Mouse (Mus musculus): ENCODE measurements around the gene Lrrc4. TPM values are rescaled to one million over a fixed set of nuclear protein-coding genes. Genes with fewer than 3 reads are reported as not detected.

Gene Lrrc4
- total RNA-seq, 2 experiments from 2014 or later, result not detected

- no peak for ATAC-seq (replicated peaks; ENCODE audit: low FRiP score, poor library complexity, severe bottlenecking)
Measured at GRCm38 (mm10) chr6:28787133-28787532, 44.4 kb downstream of the Lrrc4 start.

DNA sequence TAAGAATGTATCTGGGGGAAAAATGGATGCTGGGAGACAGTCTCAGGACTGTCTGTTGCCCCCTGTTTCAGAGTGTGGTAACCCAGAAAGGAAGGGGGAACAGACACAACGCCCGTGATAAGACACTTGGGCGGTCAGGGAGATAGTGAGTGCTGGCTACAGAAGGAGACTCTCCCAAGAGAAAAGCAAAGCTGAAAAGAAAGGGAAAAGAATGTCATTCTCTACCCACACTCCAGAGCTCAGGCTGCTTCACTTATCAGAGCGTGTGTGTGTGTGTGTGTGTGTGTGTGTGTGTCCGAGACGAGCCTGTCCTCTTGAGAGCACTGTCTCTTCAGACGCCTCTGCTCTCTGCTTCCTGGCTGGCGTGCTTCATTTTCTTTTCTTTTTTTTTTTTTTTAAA is 45.8 kb downstream of the Lrrc4 start:
- ATAC-seq (replicated peaks; ENCODE audit: low FRiP score, poor library complexity, severe bottlenecking), result no peak

- no peak for ATAC-seq (replicated peaks; ENCODE audit: low FRiP score, poor library complexity, severe bottlenecking)
Measured at GRCm38 (mm10) chr6:28783953-28784352, 47.6 kb downstream of the Lrrc4 start.

GRCm38 (mm10) chr6:28783082-28783647 is 48.4 kb downstream of the Lrrc4 start:
- ATAC-seq (replicated peaks; ENCODE audit: low FRiP score, poor library complexity, severe bottlenecking), result no peak

DNA sequence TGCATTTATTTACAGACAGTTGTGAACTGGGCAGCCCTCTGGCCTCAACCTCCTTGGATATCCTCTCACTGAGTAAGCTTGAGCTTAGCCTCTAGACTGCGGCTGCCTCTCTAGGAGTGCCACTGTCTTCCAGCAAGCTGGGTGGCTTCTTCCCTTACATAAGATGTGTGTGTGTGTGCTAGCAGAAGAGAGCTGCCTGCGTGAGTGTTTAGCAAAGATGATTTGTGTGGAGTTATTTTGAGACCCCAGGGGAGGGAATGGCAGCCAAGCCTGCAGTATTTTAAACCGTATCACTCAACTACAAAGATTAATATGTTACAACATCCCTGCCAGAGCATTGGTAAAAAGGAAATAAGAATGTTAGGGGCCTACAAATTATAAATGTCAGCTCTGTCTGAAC is 49.9 kb downstream of the Lrrc4 start:
- ATAC-seq (replicated peaks; ENCODE audit: low FRiP score, poor library complexity, severe bottlenecking), result no peak

GRCm38 (mm10) chr6:28771331-28771730 is 60.2 kb downstream of the Lrrc4 start:
- ATAC-seq (replicated peaks; ENCODE audit: low FRiP score, poor library complexity, severe bottlenecking), result no peak

- ATAC-seq (replicated peaks; ENCODE audit: low FRiP score, poor library complexity, severe bottlenecking), result no peak
Measured at GRCm38 (mm10) chr6:28767891-28768481, 63.6 kb downstream of the Lrrc4 start.

- ATAC-seq (replicated peaks; ENCODE audit: low FRiP score, poor library complexity, severe bottlenecking), result no peak
Measured at GRCm38 (mm10) chr6:28766622-28767021, 64.9 kb downstream of the Lrrc4 start.

DNA sequence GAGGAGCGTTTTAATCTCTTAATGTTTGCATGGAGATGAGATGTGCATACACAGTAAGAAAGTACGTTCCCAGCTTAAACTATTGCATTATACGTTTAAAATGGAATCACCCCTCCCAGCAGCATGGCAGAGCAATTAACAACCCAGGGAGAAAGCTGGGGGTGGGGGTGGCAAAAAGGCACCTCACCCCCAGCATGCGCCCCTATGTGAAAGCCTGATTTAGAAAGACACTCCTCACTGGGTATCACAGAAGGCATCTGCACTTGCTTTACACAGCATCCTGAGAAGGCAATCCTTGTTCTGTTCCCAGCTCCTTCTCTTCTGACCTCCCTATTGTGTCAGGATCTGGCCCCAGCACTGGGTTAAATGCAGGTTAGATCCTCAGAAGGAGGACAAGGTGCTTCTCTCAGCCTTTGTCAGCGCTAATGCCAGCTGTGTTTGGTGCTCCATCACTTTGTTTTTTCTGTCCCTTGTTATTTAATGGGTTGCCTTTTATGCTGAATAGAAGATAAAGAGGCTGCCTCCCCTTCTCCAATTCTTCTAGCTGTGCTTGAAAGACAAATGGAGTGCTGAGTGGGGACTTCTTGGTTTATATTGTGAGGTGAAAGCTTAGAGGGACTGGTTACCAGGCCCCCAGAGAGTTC is 69.3 kb downstream of the Lrrc4 start:
- ATAC-seq (replicated peaks; ENCODE audit: low FRiP score, poor library complexity, severe bottlenecking), result no peak

DNA sequence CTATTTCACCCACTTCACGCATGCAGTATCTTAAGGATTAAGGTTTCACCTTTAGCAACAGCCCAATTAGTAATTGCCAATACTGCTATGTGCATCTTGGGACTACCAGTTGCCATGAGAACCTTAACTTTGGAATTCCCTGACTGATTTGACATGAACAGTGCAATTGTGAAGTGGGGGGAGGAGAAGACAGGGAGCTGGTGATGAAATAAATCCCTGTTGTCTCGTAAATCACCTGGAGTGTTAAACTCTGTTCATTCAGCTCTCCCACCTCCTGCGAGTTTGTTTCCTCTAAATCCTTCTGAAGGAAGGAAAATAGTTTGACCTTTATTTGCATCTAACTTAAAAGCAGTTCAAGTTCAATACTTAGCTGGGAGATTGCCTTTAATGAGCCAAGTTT is 69.8 kb downstream of the Lrrc4 start:
- ATAC-seq (replicated peaks; ENCODE audit: low FRiP score, poor library complexity, severe bottlenecking), result no peak

DNA sequence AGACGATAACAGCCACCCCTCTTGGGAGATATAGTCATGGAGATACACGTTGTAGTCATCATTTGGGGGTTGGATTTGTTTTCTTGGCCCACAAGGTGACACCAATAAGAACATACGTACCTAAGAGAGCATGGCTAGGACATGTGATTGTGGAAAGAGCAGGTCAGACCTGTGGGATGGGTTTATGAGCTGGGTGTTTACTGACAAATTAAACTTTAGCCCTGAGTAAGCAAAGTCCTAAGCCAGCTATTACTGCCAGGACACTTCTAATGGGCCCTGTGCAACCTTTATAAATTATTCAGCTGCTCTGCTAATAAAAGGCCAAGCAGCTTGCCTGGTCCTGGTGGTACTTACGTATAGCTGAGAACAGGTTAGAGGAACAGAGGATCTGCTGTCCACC is 73.3 kb downstream of the Lrrc4 start:
- ATAC-seq (replicated peaks; ENCODE audit: low FRiP score, poor library complexity, severe bottlenecking), result no peak

- ATAC-seq (replicated peaks; ENCODE audit: low FRiP score, poor library complexity, severe bottlenecking), result no peak
Measured at GRCm38 (mm10) chr6:28756306-28757018, 75.1 kb downstream of the Lrrc4 start.

DNA sequence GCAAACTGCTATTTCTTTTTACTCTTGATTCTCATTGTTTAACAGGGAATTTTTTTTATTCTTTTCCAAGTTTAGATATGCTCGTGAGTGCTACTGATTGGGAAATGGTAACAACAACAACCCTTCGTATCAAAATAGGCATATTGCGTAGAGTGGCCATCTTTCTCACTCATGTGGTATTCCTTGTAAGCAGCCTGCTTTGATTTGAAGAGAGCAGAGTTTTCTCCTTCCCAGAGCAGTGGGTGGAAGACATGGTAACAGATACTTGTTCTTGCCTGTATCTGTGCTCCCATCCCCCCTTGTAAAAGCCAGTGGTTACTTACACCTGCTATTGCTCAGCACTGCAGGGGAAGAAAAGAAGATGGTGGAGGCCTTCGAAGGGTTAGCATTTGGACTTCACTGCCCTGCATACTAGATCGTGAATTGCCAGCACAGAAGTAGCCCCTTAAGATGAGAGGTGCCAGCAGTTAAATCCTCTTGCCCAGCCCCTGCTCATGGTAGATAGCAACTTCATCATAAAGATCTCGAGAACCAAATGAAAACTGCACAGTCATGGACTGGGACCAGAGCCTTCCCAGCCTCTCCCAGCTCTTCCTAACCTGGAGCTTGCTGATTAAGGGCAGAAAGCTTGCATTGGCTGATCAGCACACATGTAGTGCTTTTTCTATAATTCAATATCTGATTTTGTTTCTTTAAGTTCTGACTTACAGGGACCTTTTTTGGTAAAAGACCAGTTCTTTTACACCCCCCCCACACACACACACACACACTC is 77.2 kb downstream of the Lrrc4 start:
- peak; percentile 65; the same call in 1 of the 2 replicates for ATAC-seq (replicated peaks; ENCODE audit: low FRiP score, poor library complexity, severe bottlenecking)

DNA sequence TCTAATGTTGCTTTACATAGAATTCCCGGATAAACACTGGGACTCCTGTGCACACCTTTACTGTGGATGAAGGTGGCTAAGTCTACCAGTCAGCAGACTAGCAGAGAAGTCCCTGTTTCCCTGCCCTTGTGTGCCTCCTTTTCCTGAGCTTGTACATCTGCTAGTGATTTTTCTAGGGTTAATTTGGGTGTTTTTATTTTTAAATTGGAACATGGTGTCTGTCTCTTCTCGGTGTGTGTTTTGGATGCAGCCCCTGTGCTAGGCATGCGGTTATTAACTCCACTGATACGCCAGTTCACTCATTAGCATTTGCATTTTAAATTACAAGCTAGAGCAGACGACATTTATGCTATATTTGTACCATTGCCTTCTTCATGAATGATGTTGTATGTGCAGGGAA is 77.9 kb downstream of the Lrrc4 start:
- ATAC-seq (replicated peaks; ENCODE audit: low FRiP score, poor library complexity, severe bottlenecking), result no peak

DNA sequence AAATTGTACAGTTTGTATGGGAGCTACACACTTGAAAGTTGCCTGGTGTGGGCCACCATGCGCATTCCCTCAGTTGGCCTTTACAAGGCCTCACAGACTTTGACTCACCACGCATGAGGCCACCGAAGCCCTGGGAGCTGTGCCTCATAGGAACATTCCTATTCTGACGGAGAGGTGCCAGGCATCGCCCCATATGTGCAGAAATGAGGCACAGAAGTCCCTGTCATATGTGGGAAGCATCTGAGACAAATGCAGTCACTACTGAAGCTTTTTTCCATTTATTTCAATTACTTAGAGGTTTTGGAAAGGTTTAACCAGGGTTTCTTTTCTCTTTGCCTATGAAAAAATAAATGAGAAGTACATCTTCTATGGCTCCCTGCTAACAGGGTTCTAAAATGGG is 78.3 kb downstream of the Lrrc4 start:
- ATAC-seq (replicated peaks; ENCODE audit: low FRiP score, poor library complexity, severe bottlenecking), result no peak

DNA sequence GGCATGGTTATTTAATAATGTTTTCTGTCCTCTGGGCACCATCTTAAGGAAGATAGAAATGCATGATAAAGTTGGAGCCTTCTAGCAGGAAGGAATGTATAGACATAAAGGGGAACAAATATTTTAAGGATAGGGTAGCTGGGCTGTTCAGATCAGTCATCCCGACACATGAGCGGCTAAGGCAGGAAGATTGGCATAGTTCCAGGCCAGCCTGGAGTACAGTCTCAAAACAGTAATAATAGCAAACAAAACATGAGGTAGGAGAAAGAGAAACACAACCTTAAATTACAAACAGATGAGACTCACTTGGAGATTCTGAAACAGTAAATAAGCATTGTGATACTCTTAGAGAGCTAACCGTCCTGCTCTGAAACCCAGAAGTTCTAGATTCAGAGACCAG is 80.4 kb downstream of the Lrrc4 start:
- no peak for ATAC-seq (replicated peaks; ENCODE audit: low FRiP score, poor library complexity, severe bottlenecking)

- no peak for ATAC-seq (replicated peaks; ENCODE audit: low FRiP score, poor library complexity, severe bottlenecking)
Measured at GRCm38 (mm10) chr6:28749224-28749623, 82.3 kb downstream of the Lrrc4 start.

GRCm38 (mm10) chr6:28747931-28748670 is 83.4 kb downstream of the Lrrc4 start:
- no peak for ATAC-seq (replicated peaks; ENCODE audit: low FRiP score, poor library complexity, severe bottlenecking)

- ATAC-seq (replicated peaks; ENCODE audit: low FRiP score, poor library complexity, severe bottlenecking), result no peak
Measured at GRCm38 (mm10) chr6:28747025-28747424, 84.5 kb downstream of the Lrrc4 start.

GRCm38 (mm10) chr6:28745864-28746263 is 85.7 kb downstream of the Lrrc4 start:
- no peak for ATAC-seq (replicated peaks; ENCODE audit: low FRiP score, poor library complexity, severe bottlenecking)

Data from erythroblast, adult 5-6 weeks (primary cell).